Mouse (Mus musculus): Measurements from ENCODE around the gene Aff3.

Gene Aff3

DNA sequence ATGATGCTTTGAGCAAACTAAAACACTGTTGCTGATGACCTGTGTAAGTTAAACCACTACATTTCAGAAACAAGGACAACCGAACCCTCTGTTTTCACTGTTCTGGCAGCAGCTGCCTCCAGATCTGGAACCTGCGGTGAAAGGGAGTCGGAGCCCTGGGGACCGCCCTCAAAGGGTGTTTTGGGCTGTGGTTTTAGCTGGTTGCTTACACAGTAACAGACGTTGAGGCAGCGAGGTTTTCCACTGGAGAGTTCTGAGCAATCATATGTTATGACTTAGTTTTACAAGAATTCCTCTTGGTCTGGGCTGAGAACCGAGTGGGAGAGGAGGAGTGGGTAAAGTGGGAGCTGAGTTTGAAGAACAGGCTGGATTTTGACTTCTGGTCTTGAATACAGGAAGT lies 7.1 kb downstream of the Aff3 start:
- no peak for DNase-seq (ENCODE audit: low read depth, low spot score)

- no peak for DNase-seq (ENCODE audit: low read depth, low spot score)
These were observed 9.7 kb downstream of the Aff3 start for GRCm38 (mm10) chr1:38654981-38655540.

- no peak for DNase-seq (ENCODE audit: low read depth, low spot score)
These were observed 14.7 kb downstream of the Aff3 start for GRCm38 (mm10) chr1:38650031-38650430.

DNA sequence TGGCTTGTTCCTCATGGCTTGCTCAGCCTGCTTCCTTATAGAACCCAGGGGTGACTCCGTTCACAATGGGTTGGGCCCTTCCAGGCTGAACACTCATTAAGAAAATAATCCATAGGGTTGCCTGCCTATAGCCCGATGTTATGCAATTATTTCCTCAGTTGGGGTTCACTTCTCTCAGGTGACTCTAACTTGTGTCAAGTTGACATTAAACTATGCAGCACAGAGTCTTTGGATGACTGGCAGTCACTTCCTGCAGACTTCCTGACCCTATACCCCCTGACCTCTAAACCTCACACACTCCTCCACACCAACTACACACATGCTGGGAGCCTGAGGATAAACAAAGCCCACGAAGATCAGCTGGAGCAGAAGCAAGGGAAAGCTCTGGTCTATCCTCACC lies 15.6 kb downstream of the Aff3 start:
- no peak for DNase-seq (ENCODE audit: low read depth, low spot score)

DNA sequence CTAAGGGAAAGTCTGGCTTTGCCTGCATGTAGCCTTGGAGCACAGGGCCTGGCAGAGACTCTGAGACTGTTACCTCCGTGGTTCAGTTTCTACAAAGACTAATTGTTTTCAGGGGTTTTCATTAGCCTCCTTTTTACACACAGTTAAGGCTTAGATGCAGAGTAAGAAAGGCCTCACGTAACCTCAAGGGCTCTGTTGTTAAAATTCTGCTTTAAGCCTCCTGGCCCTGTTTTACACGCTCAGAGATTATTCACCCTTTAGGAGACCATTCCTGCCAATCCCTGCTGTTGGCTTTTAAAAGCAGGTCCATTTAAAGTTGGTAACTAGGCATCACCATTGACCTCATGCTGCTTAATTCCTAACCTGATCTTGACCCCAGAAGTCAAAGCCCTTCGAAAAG lies 22.5 kb downstream of the Aff3 start:
- DNase-seq (ENCODE audit: low read depth, low spot score), result no peak

- DNase-seq (ENCODE audit: low read depth, low spot score), result no peak
These were observed 25.1 kb downstream of the Aff3 start for GRCm38 (mm10) chr1:38639669-38640068.

DNA sequence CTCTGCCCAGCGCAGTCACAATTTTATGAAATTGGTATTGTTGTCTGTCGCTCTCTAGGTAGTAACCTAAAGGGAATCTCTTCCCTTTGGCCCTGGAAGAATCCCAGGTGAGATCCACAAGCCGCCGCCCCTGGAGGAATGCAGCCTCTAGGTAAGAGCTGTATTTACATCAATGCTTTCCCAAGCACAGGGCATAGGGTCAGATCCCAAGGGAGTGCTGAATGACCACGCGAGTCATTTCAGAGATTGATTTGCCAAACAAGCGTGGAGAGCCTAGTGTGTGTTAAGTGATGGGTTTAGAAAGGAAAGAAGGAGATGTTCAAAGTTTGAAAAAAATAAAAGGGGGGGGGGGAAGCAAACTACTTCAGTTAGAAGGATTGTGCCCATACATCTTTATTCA lies 29.2 kb downstream of the Aff3 start:
- no peak for DNase-seq (ENCODE audit: low read depth, low spot score)

DNA sequence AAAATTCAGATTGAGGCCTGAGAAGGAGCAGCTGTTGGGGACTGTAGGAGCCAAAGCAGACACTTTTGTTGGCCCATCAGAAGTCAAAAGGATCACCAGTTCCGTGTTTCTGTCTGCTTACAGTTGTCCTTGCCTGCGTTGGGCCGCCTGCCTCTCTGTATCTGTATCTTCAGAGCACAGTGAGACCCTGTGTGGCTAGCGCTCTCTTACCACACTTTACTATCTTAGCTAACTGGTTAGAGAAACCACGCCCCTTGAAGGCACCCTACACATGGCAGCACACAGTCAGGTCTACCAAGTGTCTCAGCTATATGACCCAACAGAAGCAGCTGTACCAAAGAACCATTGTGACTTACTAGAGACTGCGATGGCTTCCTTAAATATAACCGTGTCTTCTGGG lies 30.7 kb downstream of the Aff3 start:
- no peak for DNase-seq (ENCODE audit: low read depth, low spot score)

GRCm38 (mm10) chr1:38632461-38633180 lies 32.1 kb downstream of the Aff3 start:
- DNase-seq (ENCODE audit: low read depth, low spot score), result no peak

- DNase-seq (ENCODE audit: low read depth, low spot score), result no peak
These were observed 33.1 kb downstream of the Aff3 start for GRCm38 (mm10) chr1:38631501-38632279.

- DNase-seq (ENCODE audit: low read depth, low spot score), result no peak
These were observed 35.7 kb downstream of the Aff3 start for GRCm38 (mm10) chr1:38628901-38629585.

DNA sequence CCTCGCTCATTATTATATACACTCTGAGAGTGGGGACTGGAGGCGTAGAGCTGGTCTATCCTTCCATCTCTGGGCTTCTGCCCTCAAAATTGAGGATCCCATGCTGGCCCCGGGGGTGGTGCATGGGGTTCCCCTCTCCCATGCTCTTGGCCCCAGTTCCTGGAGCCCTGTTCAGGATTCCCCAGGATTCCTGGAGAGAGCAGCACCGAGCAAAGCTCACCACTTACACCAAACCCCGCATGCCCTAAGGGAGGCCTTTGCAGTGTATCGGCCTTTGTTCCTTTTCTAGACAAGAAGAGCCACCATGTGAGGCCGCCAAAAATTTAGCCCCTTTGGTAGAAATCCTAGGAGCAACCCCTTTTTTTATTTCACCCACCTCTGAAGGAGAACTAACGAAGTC lies 36.3 kb downstream of the Aff3 start:
- no peak for DNase-seq (ENCODE audit: low read depth, low spot score)

DNA sequence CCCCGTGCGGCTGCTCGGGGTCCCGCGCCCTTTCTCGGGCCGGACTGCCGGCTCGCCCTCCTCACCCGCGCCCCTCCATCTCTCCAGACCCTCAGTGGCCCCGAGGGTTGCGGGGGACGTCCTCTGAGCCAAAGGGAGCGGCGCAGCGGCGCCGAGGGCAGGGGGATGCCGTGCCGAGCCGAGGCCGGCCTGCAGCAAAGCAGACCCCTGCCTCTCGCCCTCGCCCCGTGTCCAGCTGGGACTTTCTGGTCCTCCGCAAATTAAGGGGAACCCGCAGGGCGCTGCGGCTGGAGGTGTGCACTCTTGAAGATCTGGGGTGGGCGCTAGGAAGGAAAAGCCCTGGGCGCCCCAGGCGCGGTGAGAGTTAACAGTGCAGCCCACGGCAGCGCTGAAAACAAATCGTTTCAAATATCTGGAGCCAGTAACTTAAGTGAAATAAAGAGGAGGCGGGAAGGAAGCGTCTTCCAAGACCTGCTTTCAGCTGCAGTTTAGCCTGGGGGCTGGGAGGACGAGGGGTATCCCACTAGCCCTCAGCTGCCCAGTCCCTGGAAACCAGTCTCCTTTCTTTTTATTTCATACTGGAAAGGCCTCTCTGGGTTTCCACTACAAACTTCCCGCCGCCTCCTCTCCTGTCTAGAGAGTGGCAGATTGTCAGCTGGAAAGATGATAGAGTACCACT lies 36.9 kb downstream of the Aff3 start:
- no peak for DNase-seq (ENCODE audit: low read depth, low spot score)

DNA sequence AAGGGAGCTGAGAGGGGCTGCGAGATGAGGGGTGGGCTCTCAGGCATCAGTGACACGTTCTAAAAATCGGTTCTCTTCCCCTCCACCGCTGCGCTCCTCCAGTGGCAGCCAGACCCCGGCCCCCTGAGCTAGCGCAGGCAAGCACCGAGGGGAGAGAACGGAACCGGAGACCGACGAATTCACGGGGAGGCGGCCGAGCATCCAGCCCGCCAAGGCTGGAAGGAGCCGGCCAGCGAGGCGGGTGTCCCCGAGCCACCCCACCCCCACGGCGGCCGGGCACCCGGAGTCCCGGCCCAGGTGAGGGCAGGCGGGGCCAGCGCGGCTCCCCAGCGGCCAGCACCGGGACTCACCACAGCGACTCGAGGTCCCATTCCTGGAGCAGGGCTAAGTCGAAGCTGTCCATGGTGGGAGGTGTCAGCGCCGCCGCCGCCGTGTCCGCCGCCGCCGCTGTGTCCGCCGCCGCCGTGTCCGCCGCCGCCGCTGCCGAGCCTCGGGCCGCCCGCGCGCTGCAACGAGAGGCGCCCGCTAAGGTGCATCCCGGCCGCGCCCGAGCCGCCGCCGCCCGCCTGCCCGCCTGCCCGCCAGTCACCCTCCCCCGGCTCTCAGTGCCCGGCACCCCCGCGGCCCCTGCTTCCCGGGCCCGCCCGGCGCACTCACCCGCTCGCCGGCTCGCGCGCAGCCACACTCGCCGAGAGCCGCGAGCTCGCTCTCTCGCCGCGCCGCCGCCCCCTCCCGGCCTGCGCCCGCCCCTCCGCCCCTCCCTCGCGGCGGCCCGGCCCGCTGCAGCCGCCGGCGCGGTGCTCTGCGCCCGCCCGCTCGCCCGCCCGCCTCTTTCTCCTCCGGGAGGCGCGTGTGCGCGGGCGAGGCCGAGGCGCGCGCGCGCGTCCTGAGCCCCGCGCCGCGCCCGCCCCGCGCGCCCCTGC lies 37.8 kb downstream of the Aff3 start:
- no peak for DNase-seq (ENCODE audit: low read depth, low spot score)

- no peak for DNase-seq (ENCODE audit: low read depth, low spot score)
These were observed 38.4 kb downstream of the Aff3 start for GRCm38 (mm10) chr1:38626388-38626738.

DNA sequence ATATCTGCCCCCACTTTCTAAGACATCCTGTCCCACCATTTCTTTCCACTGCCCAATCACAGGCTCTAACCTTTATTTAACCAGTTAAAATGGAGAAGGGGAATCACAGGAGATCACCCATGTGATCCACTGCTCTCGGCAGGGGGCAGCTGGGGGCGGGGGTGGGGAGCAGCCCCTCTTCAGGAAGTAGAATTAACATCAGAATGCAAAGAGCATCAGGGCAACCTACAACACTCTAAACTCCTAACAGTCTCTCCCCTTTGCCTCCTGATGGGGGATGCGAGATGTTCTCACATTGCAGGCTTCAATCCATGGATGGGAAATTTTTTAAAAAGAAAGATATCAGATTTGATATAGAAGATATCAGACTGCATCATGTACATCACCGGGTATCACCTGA lies 42.9 kb downstream of the Aff3 start:
- DNase-seq (ENCODE audit: low read depth, low spot score), result no peak

DNA sequence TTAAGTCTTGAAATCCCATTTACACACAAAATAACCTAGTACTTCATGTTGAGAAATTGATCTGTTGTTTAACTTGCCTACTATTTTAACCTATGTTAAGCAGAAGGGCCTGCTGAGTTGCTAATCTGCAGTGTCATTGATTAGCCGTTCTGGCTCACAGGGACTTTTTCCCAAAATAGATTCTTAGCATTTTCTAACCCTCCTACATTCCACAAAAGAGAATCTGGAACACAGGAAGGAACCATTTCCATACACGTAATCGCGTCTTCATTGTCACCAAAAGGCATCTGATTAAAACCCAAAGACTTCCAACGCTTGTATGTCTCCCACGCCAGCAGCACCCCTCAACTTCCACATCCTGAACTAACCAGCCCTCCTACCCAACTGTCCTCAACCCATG lies 44.4 kb downstream of the Aff3 start:
- no peak for DNase-seq (ENCODE audit: low read depth, low spot score)

DNA sequence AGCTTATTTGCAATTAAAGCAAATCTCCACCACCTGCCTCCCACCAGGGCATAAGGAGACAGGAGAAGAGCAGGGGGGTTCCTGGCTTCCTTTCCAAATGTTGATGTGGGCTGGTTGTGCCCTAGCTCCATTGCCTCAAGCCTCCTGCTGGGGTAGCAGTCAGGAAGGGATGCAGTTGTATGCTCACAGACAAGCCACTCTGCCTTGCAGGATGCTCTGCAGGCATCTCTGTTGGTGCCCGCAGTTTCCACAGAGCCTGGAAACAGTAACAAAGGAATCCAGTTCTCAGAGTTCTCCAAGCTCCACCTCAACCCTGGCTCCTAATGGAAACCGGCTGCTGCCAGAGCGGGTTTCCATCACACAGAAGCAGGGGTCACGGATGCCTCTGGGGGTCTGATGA lies 58.0 kb downstream of the Aff3 start:
- DNase-seq (ENCODE audit: low read depth, low spot score), result no peak

DNA sequence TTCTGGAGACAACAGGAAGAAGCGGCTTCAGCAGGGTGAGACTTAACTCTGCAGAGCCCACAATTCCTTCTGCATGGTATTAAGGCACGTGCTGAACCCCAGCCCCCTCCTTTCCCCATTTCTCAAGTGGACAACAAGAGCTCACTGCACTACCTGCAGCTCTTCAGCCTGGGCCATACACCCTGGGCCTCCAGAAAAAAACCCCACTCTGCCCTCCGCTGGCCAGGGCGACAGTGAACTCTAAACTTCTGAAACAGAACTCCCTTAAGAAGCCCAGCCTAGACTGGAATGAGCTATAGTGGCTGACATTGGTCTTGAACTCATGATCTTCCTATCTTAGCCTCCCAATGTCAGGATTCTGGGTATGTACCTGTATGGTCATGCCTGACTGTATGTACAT lies 59.3 kb downstream of the Aff3 start:
- no peak for DNase-seq (ENCODE audit: low read depth, low spot score)

DNA sequence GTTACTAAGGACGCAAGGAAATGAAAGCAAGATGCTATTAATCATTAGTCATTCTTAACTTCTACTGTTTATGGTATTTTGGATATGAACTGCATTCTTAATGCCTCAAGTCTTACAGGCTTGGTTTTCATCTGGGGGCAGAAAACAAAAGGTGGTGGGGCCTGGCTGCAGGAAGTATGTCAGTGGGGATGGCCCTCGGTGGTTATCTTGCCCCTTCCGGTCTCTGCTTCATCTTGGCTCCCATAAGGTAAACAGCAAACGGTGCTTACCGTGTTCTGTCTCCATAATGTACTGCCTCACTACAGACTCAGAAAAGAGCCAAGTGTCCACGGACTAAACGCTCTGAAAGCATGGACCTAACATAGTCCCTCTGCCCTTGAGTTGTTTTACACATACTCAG lies 60.1 kb downstream of the Aff3 start:
- no peak for DNase-seq (ENCODE audit: low read depth, low spot score)
